Mouse (Mus musculus) lung, postnatal 0 days (tissue): ENCODE measurements around the gene Mcu. TPM values are rescaled to one million over a fixed set of nuclear protein-coding genes. Genes with fewer than 3 reads are reported as not detected.

Experiments used
- ATAC-seq: fragments of 200-750 bp; cut with Nextera tagmentation; 2 replicates; pipeline ENCODE4 v1.8.0; 2017; ENCODE audit warnings: moderate library complexity
- DNase-seq: peaks from one replicate; pipeline ENCODE4 v3.0.0-alpha.2; 2016; ENCODE audit warnings: low spot score
- H3K27ac ChIP-seq: fragments of 300-500 bp; sonication (generic); 2 replicates; pipeline ENCODE4 v1.5.1; 2014; ENCODE audit warnings: antibody characterized with exemption, mild to moderate bottlenecking, low read length, mixed read lengths
- H3K27me3 ChIP-seq: fragments of 300-500 bp; sonication (generic); replicated peaks from 2 replicates; pipeline ENCODE4 v1.6.1; 2014; ENCODE audit warnings: low read length, mixed read lengths; ENCODE audit not compliant: insufficient read depth
- H3K36me3 ChIP-seq: fragments of 300-500 bp; sonication (generic); 2 replicates; pipeline ENCODE4 v1.6.1; 2014; ENCODE audit warnings: low read length, mixed read lengths; ENCODE audit not compliant: insufficient read depth
- H3K4me1 ChIP-seq: fragments of 300-500 bp; sonication (generic); 2 replicates; pipeline ENCODE4 v1.6.1; 2014; ENCODE audit warnings: antibody characterized with exemption, low read depth, low read length, mixed read lengths; ENCODE audit not compliant: insufficient read depth
- H3K4me2 ChIP-seq: fragments of 300-500 bp; sonication (generic); replicated peaks from 2 replicates; pipeline ENCODE4 v1.6.1; 2014; ENCODE audit warnings: low read depth, mild to moderate bottlenecking, low read length, moderate library complexity, mixed read lengths
- H3K4me3 ChIP-seq: fragments of 300-500 bp; sonication (generic); 2 replicates; pipeline ENCODE4 v1.5.1; 2014; ENCODE audit warnings: low read depth, low read length
- H3K9ac ChIP-seq: fragments of 300-500 bp; sonication (generic); replicated peaks from 2 replicates; pipeline ENCODE4 v1.6.1; 2014; ENCODE audit warnings: low read depth, mild to moderate bottlenecking
- H3K9me3 ChIP-seq: fragments of 300-500 bp; sonication (generic); 2 replicates; pipeline ENCODE4 v1.6.1; 2016; ENCODE audit warnings: low read length, mixed read lengths
- CTCF ChIP-seq: IDR thresholded peaks from 2 replicates; pipeline ENCODE4 v1.5.1; 2016; ENCODE audit warnings: antibody characterized with exemption, mild to moderate bottlenecking
- EP300 ChIP-seq: IDR thresholded peaks from 2 replicates; pipeline ENCODE4 v1.6.1; 2016; ENCODE audit warnings: antibody characterized with exemption, mild to moderate bottlenecking, control low read depth
- WGBS: fragments of 180-500 bp; shearing (Covaris S2); extraction: QIAGEN DNeasy Blood & Tissue Kit; methylation state at CpG from one replicate; pipeline ENCODE4 v1.1.7; 2014; 5-methylcytosine and 5-hydroxymethylcytosine counted together
- polyA plus RNA-seq: library from polyadenylated mRNA; unstranded; fragments of >200 nt; fragmentation: Nextera tagmentation; extraction: Ambion mirVana; gene quantifications from 2 replicates; pipeline ENCODE4 v1.2.1, GENCODE M21; 2015

The Mcu gene
- polyA plus RNA-seq, 1 experiment from 2014 or later = 34.5 TPM

DNA sequence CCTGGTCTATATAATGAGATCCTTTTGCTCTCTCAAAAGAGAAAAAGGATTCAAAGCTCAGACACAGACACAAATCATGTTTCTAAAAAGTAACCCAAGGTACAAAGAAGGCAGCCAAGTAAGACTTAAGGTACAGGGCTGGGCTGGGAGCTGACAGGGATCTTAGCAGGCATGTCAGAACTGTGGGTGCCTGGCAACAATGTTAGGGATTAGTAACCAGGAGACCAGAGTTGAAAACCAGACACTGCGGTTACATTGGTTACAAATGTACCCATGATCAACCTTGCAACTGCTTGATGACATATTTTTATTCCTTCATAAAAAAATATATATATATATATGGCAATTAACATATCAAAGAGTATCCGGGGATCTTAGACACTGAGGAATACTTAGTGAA is 19.6 kb upstream of the Mcu start:
- no peaks in the 10 kb centered on the region for H3K36me3 ChIP-seq
- peaks cover 4% of the 10 kb centered on the region; the same call in 1 of the 2 replicates for H3K4me1 ChIP-seq
- H3K4me2 ChIP-seq = no peak overlapping the region
- no peak for TF ChIP-seq CTCF
- TF ChIP-seq EP300 = no peak
- no peak for DNase-seq
- WGBS = 80% methylated on average over 2 of the region's 2 CpGs
- no peak overlapping the region for H3K9ac ChIP-seq
- no peak for ATAC-seq
- no peaks in the 10 kb centered on the region for H3K27me3 ChIP-seq
- H3K4me3 ChIP-seq = no peak overlapping the region
- no peak overlapping the region for H3K27ac ChIP-seq
- no peaks in the 10 kb centered on the region for H3K9me3 ChIP-seq

- Histone ChIP-seq H3K9ac (no peak overlapping the region), H3K27ac (no peak overlapping the region), H3K9me3 (no peaks in the 10 kb centered on the region), H3K4me1 (no peaks in the 10 kb centered on the region), H3K36me3 (no peaks in the 10 kb centered on the region), H3K27me3 (no peaks in the 10 kb centered on the region), H3K4me3 (no peak overlapping the region), H3K4me2 (no peak overlapping the region)
- 74% methylated on average over 4 of the region's 4 CpGs for WGBS
- no peak for TF ChIP-seq CTCF
- TF ChIP-seq EP300 = no peak
- DNase-seq = no peak
- ATAC-seq = no peak
Measured at GRCm38 (mm10) chr10:59629506-59629782, 13.0 kb upstream of the Mcu start.

DNA sequence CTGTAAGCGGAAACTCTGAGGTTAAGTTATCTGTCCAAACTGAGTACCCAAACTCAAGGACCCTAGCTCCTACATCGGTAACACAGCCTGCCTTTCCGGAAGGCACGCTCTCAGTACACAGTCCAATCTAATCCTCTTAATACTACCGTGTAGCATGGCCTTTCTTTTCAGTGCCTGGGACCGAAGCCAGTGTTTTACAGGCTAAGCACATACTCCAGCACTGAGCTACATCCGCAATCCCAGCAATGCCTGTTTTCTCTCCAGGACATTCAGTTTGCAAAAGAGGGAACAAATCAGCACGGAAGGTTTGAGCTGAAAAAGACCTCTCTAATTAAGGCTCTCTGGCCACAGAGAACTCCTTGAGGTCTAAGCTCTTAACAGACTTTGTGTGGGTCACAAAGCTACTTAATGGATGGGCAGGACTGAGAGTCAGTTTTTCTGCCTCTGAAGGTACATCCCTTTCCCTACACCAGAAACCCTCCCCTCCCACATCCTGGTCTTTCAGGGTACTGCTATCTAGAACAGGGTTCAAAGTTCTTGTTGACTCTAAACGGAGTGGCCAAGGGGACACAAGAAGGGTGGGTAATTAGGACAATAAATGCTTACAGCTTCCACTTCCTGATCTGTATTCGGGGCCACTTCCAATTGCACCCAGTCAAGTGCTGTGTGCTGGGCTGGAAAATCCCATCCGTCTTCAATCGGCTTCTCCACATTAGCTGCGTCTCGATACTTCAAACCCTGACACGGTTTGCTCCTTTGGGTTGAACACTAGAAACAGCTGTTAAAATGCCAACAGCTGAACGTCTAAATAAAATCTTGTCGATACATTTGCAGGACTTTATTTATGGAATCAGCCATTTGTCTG is 12.4 kb upstream of the Mcu start:
- H3K4me3 ChIP-seq = no peak overlapping the region
- H3K36me3 ChIP-seq = no peaks in the 10 kb centered on the region
- 62% methylated on average over 17 of the region's 17 CpGs for WGBS
- H3K9ac ChIP-seq = no peak overlapping the region
- peak; percentile 53 for ATAC-seq
- no peaks in the 10 kb centered on the region for H3K4me1 ChIP-seq
- TF ChIP-seq EP300 (no peak), CTCF (no peak)
- peak; percentile 58 for DNase-seq
- H3K4me2 ChIP-seq = no peak overlapping the region
- no peak overlapping the region for H3K27ac ChIP-seq
- no peaks in the 10 kb centered on the region for H3K27me3 ChIP-seq
- no peaks in the 10 kb centered on the region for H3K9me3 ChIP-seq

- TF ChIP-seq EP300 = no peak
- no peak for TF ChIP-seq CTCF
- H3K4me2 ChIP-seq = no peak overlapping the region
- DNase-seq (no peak), ATAC-seq (no peak)
- H3K4me3 ChIP-seq = no peak overlapping the region
- H3K4me1 ChIP-seq = no peaks in the 10 kb centered on the region
- no peaks in the 10 kb centered on the region for H3K9me3 ChIP-seq
- WGBS = 56% methylated on average over 5 of the region's 5 CpGs
- H3K27me3 ChIP-seq = no peaks in the 10 kb centered on the region
- no peaks in the 10 kb centered on the region for H3K36me3 ChIP-seq
- no peak overlapping the region for H3K9ac ChIP-seq
- no peak overlapping the region for H3K27ac ChIP-seq
Measured at GRCm38 (mm10) chr10:59623496-59623895, 7.0 kb upstream of the Mcu start.

DNA sequence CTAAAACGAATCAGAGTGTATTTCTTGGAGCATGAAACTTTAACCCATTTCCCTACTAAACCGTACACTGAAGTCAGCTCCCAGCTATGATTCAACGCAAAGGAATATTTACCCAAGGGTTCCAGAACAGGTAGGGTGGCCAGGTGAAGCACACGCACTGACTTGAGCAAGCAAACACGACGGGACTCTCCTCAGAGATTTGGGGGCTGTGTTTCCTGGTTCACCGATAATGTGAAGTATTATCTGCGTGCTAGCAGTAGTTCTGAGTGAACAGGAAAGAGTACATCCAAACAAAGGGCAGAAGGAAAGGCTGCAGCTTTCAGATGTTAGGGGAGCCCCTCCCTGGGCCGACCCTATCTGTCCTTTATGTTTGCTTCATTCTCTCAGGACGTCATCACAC is 4.9 kb upstream of the Mcu start:
- no peaks in the 10 kb centered on the region for H3K9me3 ChIP-seq
- no peaks in the 10 kb centered on the region for H3K4me1 ChIP-seq
- H3K4me2 ChIP-seq = no peak overlapping the region
- peak; percentile 24 for DNase-seq
- ATAC-seq = no peak
- TF ChIP-seq EP300 = no peak
- no peak for TF ChIP-seq CTCF
- no peak overlapping the region for H3K4me3 ChIP-seq
- H3K36me3 ChIP-seq = no peaks in the 10 kb centered on the region
- H3K27ac ChIP-seq = no peak overlapping the region
- no peaks in the 10 kb centered on the region for H3K27me3 ChIP-seq
- H3K9ac ChIP-seq = no peak overlapping the region
- WGBS = 26% methylated on average over 10 of the region's 10 CpGs

DNA sequence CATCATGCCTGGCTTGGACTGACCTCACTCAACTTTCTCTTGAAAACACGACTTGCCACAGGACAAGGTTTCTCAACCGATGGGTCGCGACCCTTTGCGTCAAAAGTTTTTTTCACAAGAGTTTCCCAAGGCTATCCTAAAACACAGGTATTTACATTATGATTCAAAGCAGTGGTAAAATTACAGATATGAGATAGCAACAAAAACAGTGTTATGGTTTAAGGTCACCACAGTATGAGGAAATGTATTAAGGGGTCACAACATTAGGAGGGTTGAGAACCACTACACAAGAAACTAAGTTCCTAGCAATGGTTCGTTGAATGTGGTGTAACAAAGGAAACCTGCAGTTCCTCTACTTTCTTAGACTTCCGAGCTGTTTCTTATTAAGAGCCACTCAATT is 1.3 kb upstream of the Mcu start:
- 86% methylated on average over 7 of the region's 7 CpGs for WGBS

More for the DNA sequence above, 1.3 kb upstream of the Mcu start:
- Histone ChIP-seq H3K27me3 (no peaks in the 10 kb centered on the region), H3K27ac (no peak overlapping the region), H3K4me2 (no peak overlapping the region), H3K4me1 (peaks cover 8% of the 10 kb centered on the region; the same call in 1 of the 2 replicates), H3K9ac (no peak overlapping the region), H3K36me3 (no peaks in the 10 kb centered on the region), H3K9me3 (no peaks in the 10 kb centered on the region), H3K4me3 (no peak overlapping the region)
- ATAC-seq (no peak), DNase-seq (no peak)
- no peak for TF ChIP-seq EP300
- no peak for TF ChIP-seq CTCF
